Mouse (Mus musculus): Measurements from ENCODE around the gene Gabrg2. TPM values are rescaled to one million over a fixed set of nuclear protein-coding genes. Genes with fewer than 3 reads are reported as not detected.

The Gabrg2 gene
- polyA plus RNA-seq, 1 experiment = not detected

DNA sequence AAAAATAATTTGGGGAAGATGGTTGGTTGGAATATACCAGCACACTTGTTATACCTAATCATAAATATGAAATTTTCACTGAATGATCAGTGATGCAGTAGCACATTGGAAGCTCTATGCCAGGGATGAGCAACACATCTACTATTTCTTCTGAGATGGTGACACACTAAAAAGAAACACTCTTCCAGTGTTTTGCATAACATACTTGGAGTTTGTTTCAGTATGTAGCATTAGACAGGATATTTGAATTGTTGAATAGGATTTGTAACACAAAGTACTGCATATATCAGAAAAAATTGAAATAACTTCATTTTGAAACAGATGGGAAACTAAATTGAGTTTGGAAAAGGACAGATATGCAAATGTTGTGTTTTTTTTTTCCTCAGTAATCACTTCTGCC is 81.8 kb downstream of the Gabrg2 start:
- Histone ChIP-seq H3K27ac (ENCODE audit: insufficient read depth, low read length) (no peak overlapping the region), H3K4me3 (ENCODE audit: insufficient read depth, low read length) (no peak overlapping the region), H3K4me1 (ENCODE audit: control insufficient read depth, insufficient read depth, low read length) (no peaks in the 10 kb centered on the region)
- TF ChIP-seq POLR2A (IDR thresholded peaks at IDR 0.05; ENCODE audit: low read depth, low read length) (no peak), CTCF (IDR thresholded peaks at IDR 0.05; ENCODE audit: borderline replicate concordance, insufficient read depth, low read length) (no peak)

GRCm38 (mm10) chr11:41914066-41914465 is 86.6 kb downstream of the Gabrg2 start:
- TF ChIP-seq POLR2A (IDR thresholded peaks at IDR 0.05; ENCODE audit: low read depth, low read length) (no peak), CTCF (IDR thresholded peaks at IDR 0.05; ENCODE audit: borderline replicate concordance, insufficient read depth, low read length) (no peak)
- H3K4me1 ChIP-seq (ENCODE audit: control insufficient read depth, insufficient read depth, low read length) = no peaks in the 10 kb centered on the region

DNA sequence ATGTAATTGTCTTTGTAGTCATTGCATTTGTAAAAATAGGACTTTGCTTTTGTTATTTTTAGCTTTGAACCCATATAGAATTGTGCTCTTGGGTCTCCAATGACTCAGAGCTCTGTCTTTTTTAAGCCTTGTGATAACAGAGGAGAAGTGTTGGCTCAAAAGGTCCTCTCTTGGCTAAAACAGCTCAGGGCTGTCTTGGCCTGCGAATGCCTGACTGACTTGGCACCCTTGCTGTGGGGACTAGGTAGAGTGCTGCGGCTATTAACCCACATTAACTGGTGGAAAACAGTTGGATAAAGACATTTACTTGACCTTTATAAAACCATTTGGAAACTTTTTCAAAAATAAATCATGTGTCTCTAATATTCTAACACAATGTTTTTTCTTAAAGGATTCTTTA is 97.0 kb downstream of the Gabrg2 start:
- H3K4me1 ChIP-seq (ENCODE audit: control insufficient read depth, insufficient read depth, low read length) = no peaks in the 10 kb centered on the region
- no peak for TF ChIP-seq CTCF (IDR thresholded peaks at IDR 0.05; ENCODE audit: borderline replicate concordance, insufficient read depth, low read length)
- TF ChIP-seq POLR2A (IDR thresholded peaks at IDR 0.05; ENCODE audit: low read depth, low read length) = no peak
- no peak overlapping the region for H3K4me3 ChIP-seq (ENCODE audit: insufficient read depth, low read length)
- no peak overlapping the region for H3K27ac ChIP-seq (ENCODE audit: insufficient read depth, low read length)

More at GRCm38 (mm10) chr11:41914066-41914465, 86.6 kb downstream of the Gabrg2 start:
- Histone ChIP-seq H3K4me3 (ENCODE audit: insufficient read depth, low read length) (no peak overlapping the region), H3K27ac (ENCODE audit: insufficient read depth, low read length) (no peak overlapping the region)

Other genes starting within 250 kb of the Gabrg2 start
- gene Gabra1, start 182.1 kb upstream of the Gabrg2 start, polyA plus RNA-seq (2011; ENCODE audit: insufficient read length, low read depth, missing spikeins) = 0.30 and 1.1 TPM in 2 replicates